Mouse (Mus musculus): ENCODE measurements around the gene Clrn2.

GRCm38 (mm10) chr5:45416478-45416877 is 37.1 kb upstream of the Clrn2 start:
- TF ChIP-seq CTCF (IDR thresholded peaks at IDR 0.05; ENCODE audit: low read depth, low read length) (no peak), POLR2A (IDR thresholded peaks at IDR 0.05; ENCODE audit: borderline replicate concordance, low read depth, low read length) (no peak)
